Mouse (Mus musculus) midbrain, embryonic 16.5 days (tissue): ENCODE measurements around the gene Gpr153. TPM values are rescaled to one million over a fixed set of nuclear protein-coding genes. Genes with fewer than 3 reads are reported as not detected.

ENCODE experiments used
- ATAC-seq: fragments of 200-750 bp; cut with Nextera tagmentation; 2 replicates; pipeline ENCODE4 v1.8.0; 2017; ENCODE audit warnings: moderate TSS enrichment
- H3K27ac ChIP-seq: fragments of 300-500 bp; sonication (generic); 2 replicates; pipeline ENCODE4 v1.5.1; 2014; ENCODE audit warnings: mild to moderate bottlenecking, low read length, mixed read lengths
- H3K27me3 ChIP-seq: fragments of 300-500 bp; sonication (generic); 2 replicates; pipeline ENCODE4 v1.6.1; 2014; ENCODE audit warnings: low read depth, low read length, mixed read lengths; ENCODE audit not compliant: control insufficient read depth, insufficient read depth
- H3K36me3 ChIP-seq: fragments of 300-500 bp; sonication (generic); 2 replicates; pipeline ENCODE4 v1.6.1; 2014; ENCODE audit warnings: mild to moderate bottlenecking, low read length, moderate library complexity, mixed read lengths; ENCODE audit not compliant: control insufficient read depth, insufficient read depth
- H3K4me1 ChIP-seq: fragments of 300-500 bp; sonication (generic); 2 replicates; pipeline ENCODE4 v1.6.1; 2014; ENCODE audit warnings: mild to moderate bottlenecking, low read length, mixed read lengths; ENCODE audit not compliant: control insufficient read depth, insufficient read depth
- H3K4me2 ChIP-seq: fragments of 300-500 bp; sonication (generic); 2 replicates; pipeline ENCODE4 v1.6.1; 2014; ENCODE audit warnings: mild to moderate bottlenecking, low read length, mixed read lengths
- H3K4me3 ChIP-seq: fragments of 300-500 bp; sonication (generic); 2 replicates; pipeline ENCODE4 v1.5.1; 2014; ENCODE audit warnings: low read depth, mild to moderate bottlenecking, low read length, moderate library complexity, mixed read lengths
- H3K9ac ChIP-seq: fragments of 300-500 bp; sonication (generic); 2 replicates; pipeline ENCODE4 v1.6.1; 2014; ENCODE audit warnings: low read depth, low read length, mixed read lengths
- H3K9me3 ChIP-seq: fragments of 300-500 bp; sonication (generic); replicated peaks from 2 replicates; pipeline ENCODE4 v1.6.1; 2014; ENCODE audit warnings: mild to moderate bottlenecking, low read length, mixed read lengths; ENCODE audit not compliant: control insufficient read depth, poor library complexity, severe bottlenecking
- WGBS: fragments of 180-500 bp; shearing (Covaris S2); extraction: QIAGEN DNeasy Blood & Tissue Kit; methylation state at CpG from one replicate; pipeline ENCODE4 v1.1.7; 2014; 5-methylcytosine and 5-hydroxymethylcytosine counted together
- polyA plus RNA-seq: library from polyadenylated mRNA; unstranded; fragments of >200 nt; fragmentation: Nextera tagmentation; extraction: Ambion mirVana; gene quantifications from 2 replicates; pipeline ENCODE4 v1.2.1, GENCODE M21; 2015

The Gpr153 gene
- polyA plus RNA-seq, 1 experiment from 2014 or later = 16.2 TPM

DNA sequence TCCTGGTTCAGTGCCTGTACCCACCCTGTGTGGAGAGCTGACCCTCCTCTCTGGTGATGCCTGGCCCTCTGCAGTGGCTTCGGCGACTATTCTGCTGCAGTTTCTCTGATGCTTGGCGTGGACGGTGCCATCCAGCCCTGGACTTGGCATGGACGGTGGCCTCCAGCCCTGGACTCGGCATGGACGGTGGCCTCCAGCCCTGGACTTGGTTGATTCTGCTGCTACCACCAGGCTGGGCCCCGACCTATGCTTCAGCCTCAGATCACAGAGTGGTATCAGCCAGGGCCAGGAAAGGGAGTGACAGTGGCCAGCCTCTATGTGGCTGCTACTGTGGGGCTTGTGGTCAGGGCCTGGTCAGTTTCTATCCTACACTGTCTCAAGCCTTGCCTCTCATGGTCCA is 30.1 kb upstream of the Gpr153 start:
- Histone ChIP-seq H3K4me2 (no peak overlapping the region), H3K27ac (no peak overlapping the region), H3K9me3 (no peaks in the 10 kb centered on the region), H3K36me3 (peaks cover 3% of the 10 kb centered on the region; the same call in 1 of the 2 replicates), H3K27me3 (no peaks in the 10 kb centered on the region), H3K4me1 (no peaks in the 10 kb centered on the region), H3K9ac (no peak overlapping the region), H3K4me3 (no peak overlapping the region)
- no peak for ATAC-seq
- WGBS = 92% methylated on average over 8 of the region's 8 CpGs

- no peak overlapping the region for H3K27ac ChIP-seq
Measured at GRCm38 (mm10) chr4:152244545-152245522, 29.2 kb upstream of the Gpr153 start.

DNA sequence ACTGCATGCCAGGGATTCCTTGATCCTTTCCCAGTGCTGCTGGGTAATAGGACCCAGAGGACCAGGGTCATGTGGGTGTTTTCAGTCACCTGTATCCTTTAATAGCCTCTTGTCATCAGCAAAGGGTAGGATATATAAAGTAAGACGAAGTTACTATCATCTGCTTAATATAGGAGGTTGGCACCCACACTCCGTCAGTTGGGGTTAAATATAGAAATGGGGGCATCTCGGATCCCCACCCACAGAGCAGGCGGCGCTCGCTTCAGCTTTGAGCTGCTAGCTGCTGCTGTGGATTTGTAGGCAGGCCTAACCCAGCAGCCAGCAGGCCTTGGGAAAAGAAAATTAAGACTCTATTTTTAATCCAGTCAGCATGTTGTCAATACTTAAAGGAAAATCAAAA is 28.0 kb upstream of the Gpr153 start:
- no peak for ATAC-seq
- Histone ChIP-seq H3K4me1 (no peaks in the 10 kb centered on the region), H3K9me3 (no peaks in the 10 kb centered on the region), H3K4me3 (no peak overlapping the region), H3K36me3 (peaks cover 3% of the 10 kb centered on the region; the same call in 1 of the 2 replicates), H3K4me2 (no peak overlapping the region), H3K9ac (no peak overlapping the region), H3K27me3 (no peaks in the 10 kb centered on the region), H3K27ac (no peak overlapping the region)
- WGBS = 76% methylated on average over 6 of the region's 6 CpGs

More at GRCm38 (mm10) chr4:152244545-152245522, 29.2 kb upstream of the Gpr153 start:
- Histone ChIP-seq H3K4me3 (no peak overlapping the region), H3K27me3 (no peaks in the 10 kb centered on the region), H3K9me3 (no peaks in the 10 kb centered on the region), H3K9ac (no peak overlapping the region), H3K36me3 (peaks cover 3% of the 10 kb centered on the region; the same call in 1 of the 2 replicates), H3K4me1 (no peaks in the 10 kb centered on the region), H3K4me2 (no peak overlapping the region)
- no peak for ATAC-seq
- 88% methylated on average over 11 of the region's 11 CpGs for WGBS

- no peaks in the 10 kb centered on the region for H3K36me3 ChIP-seq
- H3K4me2 ChIP-seq = no peak overlapping the region
- ATAC-seq = no peak
- H3K9ac ChIP-seq = no peak overlapping the region
- no peaks in the 10 kb centered on the region for H3K4me1 ChIP-seq
- no peaks in the 10 kb centered on the region for H3K27me3 ChIP-seq
- no peak overlapping the region for H3K27ac ChIP-seq
- H3K4me3 ChIP-seq = no peak overlapping the region
- H3K9me3 ChIP-seq = no peaks in the 10 kb centered on the region
- 85% methylated on average over 3 of the region's 3 CpGs for WGBS
Measured at GRCm38 (mm10) chr4:152247195-152247594, 26.8 kb upstream of the Gpr153 start.

- H3K4me3 ChIP-seq = no peak overlapping the region
- H3K9me3 ChIP-seq = no peaks in the 10 kb centered on the region
- H3K9ac ChIP-seq = no peak overlapping the region
- no peak overlapping the region for H3K4me2 ChIP-seq
- H3K27me3 ChIP-seq = no peaks in the 10 kb centered on the region
- no peak overlapping the region for H3K27ac ChIP-seq
- peaks cover 4% of the 10 kb centered on the region for H3K36me3 ChIP-seq
- ATAC-seq = no peak
- WGBS = 90% methylated on average over 6 of the region's 6 CpGs
- H3K4me1 ChIP-seq = no peaks in the 10 kb centered on the region
Measured at GRCm38 (mm10) chr4:152250615-152251014, 23.4 kb upstream of the Gpr153 start.

GRCm38 (mm10) chr4:152253183-152253759 is 20.8 kb upstream of the Gpr153 start:
- ATAC-seq = no peak
- Histone ChIP-seq H3K4me2 (no peak overlapping the region), H3K4me3 (no peak overlapping the region), H3K9ac (no peak overlapping the region), H3K9me3 (no peaks in the 10 kb centered on the region), H3K4me1 (no peaks in the 10 kb centered on the region), H3K27me3 (no peaks in the 10 kb centered on the region), H3K27ac (no peak overlapping the region), H3K36me3 (peaks cover 4% of the 10 kb centered on the region)
- 79% methylated on average over 9 of the region's 9 CpGs for WGBS

- 64% methylated on average over 6 of the region's 6 CpGs for WGBS
- Histone ChIP-seq H3K4me2 (no peak overlapping the region), H3K27ac (no peak overlapping the region), H3K4me1 (peaks cover under 1% of the 10 kb centered on the region; the same call in 1 of the 2 replicates), H3K36me3 (peaks cover 8% of the 10 kb centered on the region), H3K27me3 (no peaks in the 10 kb centered on the region), H3K9me3 (no peaks in the 10 kb centered on the region), H3K9ac (no peak overlapping the region), H3K4me3 (no peak overlapping the region)
- ATAC-seq = no peak
Measured at GRCm38 (mm10) chr4:152257070-152257469, 17.0 kb upstream of the Gpr153 start.

DNA sequence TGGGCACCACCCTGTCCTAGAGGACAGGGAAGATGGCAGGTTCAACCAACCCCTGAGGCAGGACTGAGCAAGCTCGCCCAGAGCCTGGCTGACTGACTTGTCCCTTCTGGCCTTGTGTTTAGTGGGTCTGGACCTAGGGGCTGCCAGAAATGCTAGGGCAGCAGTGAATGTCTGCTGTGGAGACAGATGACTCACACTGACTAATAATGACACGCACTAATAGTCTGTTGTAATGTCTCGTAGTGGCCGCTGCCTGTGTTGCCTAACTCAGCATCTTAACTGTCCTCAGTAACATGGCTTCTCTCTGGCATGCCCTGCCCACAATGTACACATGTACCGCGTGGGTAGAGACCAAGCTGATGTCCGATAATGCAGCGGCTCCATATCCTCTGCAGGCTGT is 13.6 kb upstream of the Gpr153 start:
- Histone ChIP-seq H3K4me1 (peaks cover 4% of the 10 kb centered on the region; the same call in 1 of the 2 replicates), H3K9ac (no peak overlapping the region), H3K9me3 (no peaks in the 10 kb centered on the region), H3K4me2 (no peak overlapping the region), H3K27ac (no peak overlapping the region), H3K36me3 (peaks cover 3% of the 10 kb centered on the region), H3K27me3 (no peaks in the 10 kb centered on the region), H3K4me3 (no peak overlapping the region)
- 97% methylated on average over 8 of the region's 8 CpGs for WGBS
- ATAC-seq = no peak

DNA sequence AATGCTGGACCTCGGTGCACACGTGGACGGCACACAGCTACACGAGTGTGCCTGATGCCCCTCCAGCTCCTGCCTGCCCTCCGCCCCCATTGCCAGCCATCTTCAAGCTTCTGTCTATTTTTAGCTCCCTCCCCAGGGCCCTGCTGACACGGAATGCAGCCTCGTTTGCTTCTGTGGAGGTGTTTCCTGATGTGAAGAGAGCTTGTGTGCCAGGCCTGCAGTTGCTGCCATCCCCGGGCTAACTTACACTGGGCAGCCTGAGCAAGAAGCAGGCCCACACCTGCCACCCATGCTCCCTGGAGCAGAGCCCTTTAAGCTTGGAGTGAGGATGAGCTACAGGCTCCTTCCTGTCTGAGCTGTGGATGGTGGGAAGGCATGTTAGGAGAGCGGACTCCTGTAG is 11.8 kb upstream of the Gpr153 start:
- Histone ChIP-seq H3K27me3 (no peaks in the 10 kb centered on the region), H3K9me3 (no peaks in the 10 kb centered on the region), H3K36me3 (peaks cover 3% of the 10 kb centered on the region), H3K27ac (no peak overlapping the region), H3K9ac (peak overlapping the region; percentile 10; the same call in 1 of the 2 replicates), H3K4me3 (no peak overlapping the region), H3K4me2 (no peak overlapping the region), H3K4me1 (peaks cover 4% of the 10 kb centered on the region; the same call in 1 of the 2 replicates)
- ATAC-seq = no peak
- WGBS = 70% methylated on average over 9 of the region's 9 CpGs
